Mouse (Mus musculus): Measurements from ENCODE around the gene Slc26a11.

DNA sequence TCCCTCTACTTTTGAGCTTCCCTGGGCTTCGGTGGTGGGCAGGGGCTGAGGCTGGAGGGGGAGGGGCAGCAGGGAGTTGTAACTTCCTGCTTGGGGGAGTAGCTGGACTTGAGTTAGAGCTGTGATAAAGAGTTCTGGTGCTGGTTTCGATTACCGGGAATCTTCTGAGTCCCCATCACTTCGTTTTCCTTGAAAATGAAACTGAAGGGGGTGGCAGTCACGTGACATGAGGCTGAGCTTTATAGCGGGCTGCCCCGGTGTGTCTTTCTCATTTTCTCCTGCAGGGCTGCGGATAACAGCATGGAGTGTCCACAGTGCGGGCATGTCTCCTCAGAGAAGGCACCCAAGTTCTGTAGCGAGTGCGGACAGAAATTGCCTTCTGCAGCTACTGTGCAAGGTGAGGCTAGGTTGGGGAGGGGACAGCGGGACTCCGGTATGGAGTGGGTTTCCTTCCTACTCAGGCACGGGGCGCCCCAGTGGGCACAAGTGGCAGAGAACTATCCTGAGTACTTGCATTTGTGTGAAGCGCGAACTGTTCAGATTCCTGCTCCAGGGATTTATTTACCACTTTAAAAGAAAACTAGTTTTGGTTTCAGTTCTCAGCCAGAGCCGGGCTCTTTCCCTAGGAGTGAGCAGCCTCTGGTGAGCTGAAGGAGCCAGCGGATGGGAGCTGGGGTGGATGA lies 37.6 kb downstream of the Slc26a11 start, which contains the start of gene Rnf213:
- TF ChIP-seq CTCF (IDR thresholded peaks at IDR 0.05; ENCODE audit: low read depth) (peak; percentile 58), EP300 (optimal IDR thresholded peaks at IDR 0.05) (no peak)
